Mouse (Mus musculus) lung, postnatal 0 days (tissue): ENCODE measurements around the gene Phkb.

Experiments used
- CTCF ChIP-seq: IDR thresholded peaks from 2 replicates; pipeline ENCODE4 v1.5.1; 2016; ENCODE audit warnings: antibody characterized with exemption, mild to moderate bottlenecking
- EP300 ChIP-seq: IDR thresholded peaks from 2 replicates; pipeline ENCODE4 v1.6.1; 2016; ENCODE audit warnings: antibody characterized with exemption, mild to moderate bottlenecking, control low read depth

DNA sequence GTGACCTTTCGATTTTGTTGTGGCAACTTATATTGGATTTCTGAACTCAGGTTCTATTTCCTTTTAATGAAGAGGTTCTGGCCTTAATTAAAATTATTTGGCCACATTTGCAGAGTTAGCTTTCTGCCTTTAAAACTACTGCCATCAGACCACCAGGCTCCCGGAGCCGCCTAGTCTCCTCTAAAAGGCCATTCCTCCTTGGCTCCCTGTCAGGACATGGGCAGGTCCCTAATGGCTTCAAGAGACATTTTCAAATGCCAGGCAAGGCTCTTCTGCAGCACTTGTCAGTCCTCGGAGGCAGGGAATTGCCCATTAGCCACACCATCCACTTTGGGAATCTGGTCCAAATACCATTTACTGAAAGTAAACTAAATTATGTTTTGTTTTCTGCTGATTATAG, 242.6 kb downstream of the Phkb start:
- TF ChIP-seq CTCF = no peak
- TF ChIP-seq EP300 = no peak
